Mouse (Mus musculus): ENCODE measurements around the gene Zfp366. TPM values are rescaled to one million over a fixed set of nuclear protein-coding genes. Genes with fewer than 3 reads are reported as not detected.
"Not testable (repeated sequence)": the region's sequence is repeated elsewhere in the genome, so short reads cannot be mapped to it uniquely, and the experiment has no call there.

The Zfp366 gene
- polyA plus RNA-seq, 1 experiment from 2014 or later: 0.36 TPM

DNA sequence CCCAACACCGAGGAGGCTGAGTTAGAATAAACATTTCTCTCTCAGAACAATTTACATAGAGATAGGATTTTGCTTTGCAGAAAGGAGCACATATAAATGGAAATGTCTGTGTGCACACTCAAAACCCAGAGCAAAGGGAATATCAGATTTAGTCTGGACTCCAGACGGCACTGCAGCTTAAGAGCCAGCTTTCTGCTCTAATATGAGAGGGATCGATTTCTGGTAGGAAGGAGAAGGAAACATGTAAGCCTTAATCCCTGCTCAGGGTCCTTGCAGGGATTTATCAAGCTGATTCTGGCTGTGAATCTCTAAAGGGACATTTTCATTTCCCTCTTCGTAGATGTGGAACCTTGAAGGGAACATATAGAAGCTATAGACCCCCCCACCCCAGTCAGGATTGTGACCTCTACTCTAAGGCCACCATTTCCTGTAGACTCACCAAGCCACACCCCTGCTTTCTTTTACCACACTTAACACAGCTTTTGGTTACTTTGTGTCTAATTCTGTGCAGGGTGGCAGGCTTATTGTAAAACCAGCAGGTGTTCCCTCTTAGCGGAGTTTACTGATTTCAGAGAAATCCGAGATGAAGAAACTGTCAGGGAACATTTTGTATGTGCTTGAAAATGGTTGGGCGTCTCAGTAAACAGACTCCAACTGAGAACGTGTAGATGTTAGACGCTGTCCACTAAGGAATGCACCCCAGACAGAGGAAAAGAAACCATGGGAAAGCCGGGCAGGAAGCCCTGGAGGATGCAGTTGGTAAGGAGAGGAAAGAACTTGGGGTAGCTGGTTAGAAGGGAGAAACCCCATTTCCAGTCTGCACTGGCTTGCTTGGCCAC, 20.9 kb upstream of the Zfp366 start:
- no peak for DNase-seq (ENCODE audit: low spot score)
- Histone ChIP-seq H3K9me3 (replicated peaks) (no peaks in the 10 kb centered on the region), H3K4me1 (peaks cover 34% of the 10 kb centered on the region), H3K27ac (no peak overlapping the region; the same call in 1 of the 2 replicates), H3K4me3 (no peak overlapping the region), H3K36me3 (no peaks in the 10 kb centered on the region), H3K27me3 (ENCODE audit: low read depth, poor library complexity, severe bottlenecking) (no peaks in the 10 kb centered on the region)
- WGBS: 68% methylated on average over 10 of the region's 10 CpGs

GRCm38 (mm10) chr13:99164360-99164759, 20.3 kb upstream of the Zfp366 start:
- Histone ChIP-seq H3K27me3 (ENCODE audit: low read depth, poor library complexity, severe bottlenecking) (no peaks in the 10 kb centered on the region), H3K36me3 (no peaks in the 10 kb centered on the region), H3K4me3 (no peak overlapping the region), H3K9me3 (replicated peaks) (no peaks in the 10 kb centered on the region), H3K4me1 (peaks cover 36% of the 10 kb centered on the region), H3K27ac (no peak overlapping the region)
- 92% methylated on average over 2 of the region's 2 CpGs for WGBS
- no peak for DNase-seq (ENCODE audit: low spot score)

DNA sequence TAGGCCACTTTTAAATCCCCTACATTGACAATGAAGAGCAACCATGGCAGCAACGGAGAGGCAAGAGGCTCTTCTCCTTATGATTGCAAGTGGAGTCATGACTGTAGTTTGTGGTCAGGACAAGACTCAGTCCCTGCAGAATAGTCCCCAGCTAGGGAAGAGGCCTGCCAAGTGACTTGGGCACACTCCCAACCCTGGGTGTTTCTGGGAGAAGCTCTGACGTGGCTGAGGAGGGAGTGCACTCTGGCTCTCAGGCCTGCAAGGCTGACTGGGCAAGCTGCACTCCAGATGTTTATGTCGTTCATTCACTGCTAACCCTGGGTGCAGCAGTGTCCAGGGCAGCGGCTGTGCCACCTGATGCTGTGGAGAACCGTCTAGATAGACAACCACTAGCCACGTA, 15.2 kb upstream of the Zfp366 start:
- no peak for DNase-seq (ENCODE audit: low spot score)
- Histone ChIP-seq H3K36me3 (no peaks in the 10 kb centered on the region), H3K4me3 (no peak overlapping the region), H3K4me1 (peaks cover 32% of the 10 kb centered on the region), H3K27me3 (ENCODE audit: low read depth, poor library complexity, severe bottlenecking) (no peaks in the 10 kb centered on the region), H3K27ac (peak overlapping the region; percentile 25; the same call in 1 of the 2 replicates), H3K9me3 (replicated peaks) (no peaks in the 10 kb centered on the region)
- WGBS: 76% methylated on average over 6 of the region's 6 CpGs

DNA sequence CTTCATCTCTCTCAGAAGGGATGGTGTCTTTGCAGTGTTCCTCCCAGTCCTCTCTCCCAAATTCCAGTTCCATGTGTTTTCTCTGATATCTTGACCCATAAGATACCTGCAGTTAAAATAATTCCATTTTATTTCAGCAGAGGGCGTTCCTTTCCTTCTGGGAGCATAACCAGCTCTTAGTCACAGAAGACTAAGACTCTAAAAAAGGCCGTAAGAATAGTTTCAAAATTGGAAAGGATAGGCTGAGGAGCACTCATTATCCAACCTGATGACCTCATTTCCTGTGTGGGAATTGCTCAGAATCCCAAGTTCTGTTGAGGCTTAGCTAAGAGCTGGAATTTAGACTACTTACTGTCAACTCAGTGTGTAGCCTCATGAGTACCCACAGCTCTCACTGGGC, 14.3 kb upstream of the Zfp366 start:
- DNase-seq (ENCODE audit: low spot score): no peak
- H3K4me1 ChIP-seq: peaks cover 34% of the 10 kb centered on the region
- H3K27me3 ChIP-seq (ENCODE audit: low read depth, poor library complexity, severe bottlenecking): no peaks in the 10 kb centered on the region
- H3K4me3 ChIP-seq: no peak overlapping the region
- WGBS: 41% methylated on average over 2 of the region's 2 CpGs
- no peaks in the 10 kb centered on the region for H3K36me3 ChIP-seq
- H3K27ac ChIP-seq: no peak overlapping the region
- no peaks in the 10 kb centered on the region for H3K9me3 ChIP-seq (replicated peaks)

GRCm38 (mm10) chr13:99173849-99174248, 10.8 kb upstream of the Zfp366 start:
- H3K36me3 ChIP-seq: no peaks in the 10 kb centered on the region
- no peak overlapping the region for H3K4me3 ChIP-seq
- peak overlapping the region; percentile 50; the same call in 1 of the 2 replicates for H3K27ac ChIP-seq
- WGBS: 23% methylated on average over 4 of the region's 4 CpGs
- peaks cover 26% of the 10 kb centered on the region for H3K4me1 ChIP-seq
- no peaks in the 10 kb centered on the region for H3K27me3 ChIP-seq (ENCODE audit: low read depth, poor library complexity, severe bottlenecking)
- DNase-seq (ENCODE audit: low spot score): no peak
- H3K9me3 ChIP-seq (replicated peaks): no peaks in the 10 kb centered on the region

GRCm38 (mm10) chr13:99182828-99183227, 1.8 kb upstream of the Zfp366 start:
- not testable (repeated sequence) for H3K27me3 ChIP-seq (ENCODE audit: low read depth, poor library complexity, severe bottlenecking); DNase-seq (ENCODE audit: low spot score); H3K9me3 ChIP-seq (replicated peaks); H3K36me3 ChIP-seq; H3K4me3 ChIP-seq; H3K4me1 ChIP-seq; H3K27ac ChIP-seq
- 88% methylated on average over 3 of the region's 3 CpGs for WGBS

GRCm38 (mm10) chr13:99183257-99183895, 1.2 kb upstream of the Zfp366 start:
- peaks cover 5% of the 10 kb centered on the region; the same call in 1 of the 2 replicates for H3K4me1 ChIP-seq
- H3K36me3 ChIP-seq: no peaks in the 10 kb centered on the region
- no peaks in the 10 kb centered on the region for H3K27me3 ChIP-seq (ENCODE audit: low read depth, poor library complexity, severe bottlenecking)
- H3K9me3 ChIP-seq (replicated peaks): no peaks in the 10 kb centered on the region
- no peak overlapping the region for H3K27ac ChIP-seq
- DNase-seq (ENCODE audit: low spot score): no peak
- H3K4me3 ChIP-seq: no peak overlapping the region
- 89% methylated on average over 3 of the region's 3 CpGs for WGBS

GRCm38 (mm10) chr13:99185573-99185972, 950 bp downstream of the Zfp366 start:
- no peak for DNase-seq (ENCODE audit: low spot score)
- no peaks in the 10 kb centered on the region for H3K27me3 ChIP-seq (ENCODE audit: low read depth, poor library complexity, severe bottlenecking)
- H3K4me1 ChIP-seq: peaks cover 5% of the 10 kb centered on the region; the same call in 1 of the 2 replicates
- 85% methylated on average over 10 of the region's 10 CpGs for WGBS
- no peak overlapping the region for H3K27ac ChIP-seq
- H3K4me3 ChIP-seq: 0 out of 2 replicates have a peak overlapping the region, but pooled peaks have one; percentile 4
- H3K36me3 ChIP-seq: no peaks in the 10 kb centered on the region
- no peaks in the 10 kb centered on the region for H3K9me3 ChIP-seq (replicated peaks)

- Histone ChIP-seq H3K36me3 (no peaks in the 10 kb centered on the region), H3K4me3 (0 out of 2 replicates have a peak overlapping the region, but pooled peaks have one; percentile 4), H3K27ac (no peak overlapping the region), H3K4me1 (peaks cover 5% of the 10 kb centered on the region; the same call in 1 of the 2 replicates), H3K27me3 (ENCODE audit: low read depth, poor library complexity, severe bottlenecking) (no peaks in the 10 kb centered on the region), H3K9me3 (replicated peaks) (no peaks in the 10 kb centered on the region)
- DNase-seq (ENCODE audit: low spot score): no peak
- WGBS: 91% methylated on average over 10 of the region's 10 CpGs
Observed at GRCm38 (mm10) chr13:99186138-99186853, 1.7 kb downstream of the Zfp366 start.

GRCm38 (mm10) chr13:99186859-99187258, 2.2 kb downstream of the Zfp366 start:
- DNase-seq (ENCODE audit: low spot score): no peak
- 83% methylated on average over 7 of the region's 7 CpGs for WGBS
- H3K4me3 ChIP-seq: no peak overlapping the region
- H3K27me3 ChIP-seq (ENCODE audit: low read depth, poor library complexity, severe bottlenecking): no peaks in the 10 kb centered on the region
- H3K4me1 ChIP-seq: peaks cover 5% of the 10 kb centered on the region; the same call in 1 of the 2 replicates
- no peaks in the 10 kb centered on the region for H3K36me3 ChIP-seq
- H3K9me3 ChIP-seq (replicated peaks): no peaks in the 10 kb centered on the region
- no peak overlapping the region for H3K27ac ChIP-seq

- H3K4me3 ChIP-seq: no peak overlapping the region
- H3K36me3 ChIP-seq: no peaks in the 10 kb centered on the region
- no peak for DNase-seq (ENCODE audit: low spot score)
- H3K4me1 ChIP-seq: peaks cover 5% of the 10 kb centered on the region; the same call in 1 of the 2 replicates
- H3K27me3 ChIP-seq (ENCODE audit: low read depth, poor library complexity, severe bottlenecking): no peaks in the 10 kb centered on the region
- H3K27ac ChIP-seq: no peak overlapping the region
- WGBS: 89% methylated on average over 11 of the region's 11 CpGs
- H3K9me3 ChIP-seq (replicated peaks): no peaks in the 10 kb centered on the region
Observed at GRCm38 (mm10) chr13:99187456-99187855, 2.8 kb downstream of the Zfp366 start.

DNA sequence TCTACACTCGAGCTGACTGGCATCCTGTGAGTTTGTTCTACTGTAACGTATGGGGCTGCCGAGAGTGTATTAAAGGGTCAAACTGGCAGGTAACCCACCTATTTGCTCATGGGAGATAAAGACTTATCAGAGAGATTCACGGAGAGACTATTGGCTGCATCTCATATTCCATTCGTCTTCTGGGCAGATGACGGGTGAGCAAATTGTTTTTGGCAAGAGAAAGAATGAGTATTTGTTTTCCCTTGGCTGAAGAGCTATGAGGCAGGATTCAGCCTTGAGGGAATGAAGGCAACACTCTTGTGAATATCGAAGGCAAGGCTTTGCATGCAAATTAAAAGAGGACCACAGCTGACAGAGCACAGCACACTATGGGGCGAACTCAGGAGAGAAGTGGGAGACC, 4.0 kb downstream of the Zfp366 start:
- Histone ChIP-seq H3K9me3 (replicated peaks) (no peaks in the 10 kb centered on the region), H3K4me1 (peaks cover 5% of the 10 kb centered on the region; the same call in 1 of the 2 replicates), H3K36me3 (no peaks in the 10 kb centered on the region), H3K4me3 (no peak overlapping the region), H3K27me3 (ENCODE audit: low read depth, poor library complexity, severe bottlenecking) (no peaks in the 10 kb centered on the region), H3K27ac (no peak overlapping the region)
- DNase-seq (ENCODE audit: low spot score): no peak
- WGBS: 89% methylated on average over 8 of the region's 8 CpGs
